Mouse (Mus musculus) midbrain, postnatal 0 days (tissue): ENCODE results near the gene Syt13. TPM values are rescaled to one million over a fixed set of nuclear protein-coding genes. Genes with fewer than 3 reads are reported as not detected.

Experiments
- ATAC-seq: fragments of 200-750 bp; cut with Nextera tagmentation; 2 replicates; pipeline ENCODE4 v1.8.0; 2017; ENCODE audit warnings: moderate number of reproducible peaks, mild to moderate bottlenecking, moderate TSS enrichment, moderate library complexity; ENCODE audit not compliant: low FRiP score
- DNase-seq: peaks from one replicate; pipeline ENCODE4 v3.0.0-alpha.2; 2015; ENCODE audit warnings: low spot score
- H3K27ac ChIP-seq: fragments of 300-500 bp; sonication (generic); 2 replicates; pipeline ENCODE4 v1.5.1; 2014; ENCODE audit warnings: low read depth, mild to moderate bottlenecking, low read length, mixed read lengths
- H3K27me3 ChIP-seq: fragments of 300-500 bp; sonication (generic); 2 replicates; pipeline ENCODE4 v1.6.1; 2014; ENCODE audit warnings: low read length, control low read depth, mixed read lengths; ENCODE audit not compliant: insufficient read depth
- H3K36me3 ChIP-seq: fragments of 300-500 bp; sonication (generic); 2 replicates; pipeline ENCODE4 v1.6.1; 2014; ENCODE audit warnings: low read length, control low read depth, mixed read lengths; ENCODE audit not compliant: insufficient read depth
- H3K4me1 ChIP-seq: fragments of 300-500 bp; sonication (generic); 2 replicates; pipeline ENCODE4 v1.6.1; 2014; ENCODE audit warnings: mild to moderate bottlenecking, control low read depth, antibody characterized with exemption, low read length, mixed read lengths; ENCODE audit not compliant: insufficient read depth
- H3K4me2 ChIP-seq: fragments of 300-500 bp; sonication (generic); 2 replicates; pipeline ENCODE4 v1.6.1; 2014; ENCODE audit warnings: low read depth, mild to moderate bottlenecking, low read length, mixed read lengths; ENCODE audit not compliant: poor library complexity, severe bottlenecking
- H3K4me3 ChIP-seq: fragments of 300-500 bp; sonication (generic); 2 replicates; pipeline ENCODE4 v1.5.1; 2014; ENCODE audit warnings: low read depth, mild to moderate bottlenecking, low read length, moderate library complexity
- H3K9ac ChIP-seq: fragments of 300-500 bp; sonication (generic); replicated peaks from 2 replicates; pipeline ENCODE4 v1.6.1; 2014; ENCODE audit warnings: mild to moderate bottlenecking, low read length, moderate library complexity, mixed read lengths; ENCODE audit not compliant: poor library complexity, severe bottlenecking
- H3K9me3 ChIP-seq: fragments of 300-500 bp; sonication (generic); 2 replicates; pipeline ENCODE4 v1.6.1; 2016; ENCODE audit warnings: low read length, control low read depth
- CTCF ChIP-seq: IDR thresholded peaks from 2 replicates; pipeline ENCODE4 v1.5.1; 2016; ENCODE audit warnings: antibody characterized with exemption, mild to moderate bottlenecking
- WGBS: fragments of 180-500 bp; shearing (Covaris S2); extraction: QIAGEN DNeasy Blood & Tissue Kit; methylation state at CpG from one replicate; pipeline ENCODE4 v1.1.7; 2014; 5-methylcytosine and 5-hydroxymethylcytosine counted together
- polyA plus RNA-seq: library from polyadenylated mRNA; unstranded; fragments of >200 nt; fragmentation: Nextera tagmentation; extraction: Ambion mirVana; gene quantifications from 2 replicates; pipeline ENCODE4 v1.2.1, GENCODE M21; 2015
- total RNA-seq: library from RNA; depleted of rRNA; stranded (reverse); fragments of >200 nt; gene quantifications from 2 replicates; pipeline ENCODE4 v1.2.3, GENCODE M21; 2014

Gene Syt13
- total and polyA plus RNA-seq, 2 experiments from 2014 or later, result 106 to 188 TPM

DNA sequence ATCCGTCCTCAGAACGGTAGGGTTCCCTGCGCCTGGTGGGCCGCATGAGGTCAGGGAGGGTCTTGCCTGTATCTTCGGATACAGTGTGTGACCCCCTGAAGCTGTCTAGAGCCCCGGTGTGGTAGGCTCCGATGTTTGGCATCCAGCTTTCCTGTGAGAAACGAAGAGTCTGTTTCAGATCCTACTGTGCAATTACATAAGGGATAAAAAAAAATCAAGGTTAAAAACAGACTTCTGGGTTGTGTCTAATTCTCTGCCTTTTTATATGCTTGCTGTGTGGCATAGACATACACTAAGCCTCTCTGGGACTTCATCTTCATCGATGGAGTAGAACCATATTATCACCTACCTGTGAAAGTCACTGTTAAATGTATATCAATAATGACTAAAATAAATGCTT, 26.1 kb downstream of the Syt13 start:
- ATAC-seq, result no peak
- Histone ChIP-seq H3K36me3 (peaks cover 28% of the 10 kb centered on the region), H3K4me3 (no peak overlapping the region), H3K9ac (no peak overlapping the region), H3K9me3 (no peaks in the 10 kb centered on the region), H3K4me1 (no peaks in the 10 kb centered on the region), H3K27me3 (no peaks in the 10 kb centered on the region), H3K27ac (no peak overlapping the region), H3K4me2 (no peak overlapping the region)
- no peak for TF ChIP-seq CTCF
- DNase-seq, result no peak
- WGBS, result 87% methylated on average over 9 of the region's 9 CpGs

DNA sequence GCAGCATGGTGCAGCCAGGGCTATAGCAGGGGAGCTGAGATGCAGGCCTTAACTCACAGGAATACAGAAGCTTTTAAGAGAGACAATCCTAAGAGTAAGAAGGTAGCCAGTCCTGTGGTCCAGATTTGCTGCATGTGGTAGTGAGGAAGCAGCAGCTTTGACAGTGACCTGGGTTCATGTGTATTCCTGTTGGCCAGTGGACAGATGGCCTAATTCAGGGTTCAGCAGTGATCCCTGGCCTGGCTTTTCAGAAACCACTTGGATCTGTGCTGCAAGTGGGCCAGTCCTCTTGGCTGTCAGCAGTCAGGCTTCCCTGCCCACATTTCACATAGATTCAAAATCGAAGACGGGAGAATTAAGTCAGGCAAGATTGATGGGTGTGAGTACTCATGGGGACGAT, 26.6 kb downstream of the Syt13 start:
- no peaks in the 10 kb centered on the region for H3K9me3 ChIP-seq
- no peak for ATAC-seq
- H3K9ac ChIP-seq, result no peak overlapping the region
- H3K4me1 ChIP-seq, result no peaks in the 10 kb centered on the region
- no peak overlapping the region for H3K4me3 ChIP-seq
- H3K27ac ChIP-seq, result no peak overlapping the region
- no peak overlapping the region for H3K4me2 ChIP-seq
- H3K36me3 ChIP-seq, result peaks cover 33% of the 10 kb centered on the region
- no peak for DNase-seq
- no peak for TF ChIP-seq CTCF
- no peaks in the 10 kb centered on the region for H3K27me3 ChIP-seq
- WGBS, result 74% methylated on average over 3 of the region's 3 CpGs

DNA sequence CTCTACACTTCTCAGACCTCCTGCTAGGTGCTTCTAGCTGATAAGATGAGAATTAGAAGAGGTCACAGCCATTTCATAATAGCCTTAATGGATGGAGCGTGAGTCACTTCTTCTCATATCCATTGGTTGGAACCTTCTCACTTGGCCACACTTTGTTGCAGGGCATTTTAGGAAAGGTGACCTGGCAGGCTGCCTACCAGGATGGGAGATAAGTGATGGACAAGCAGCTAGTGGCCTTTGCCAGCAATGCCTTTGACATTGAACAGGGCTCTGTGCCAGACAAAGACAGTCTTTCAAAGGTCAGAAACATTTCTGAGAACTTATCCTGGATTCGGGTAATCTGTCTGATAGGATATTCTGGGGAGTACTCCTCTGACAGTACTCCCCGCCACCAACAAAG, 28.5 kb downstream of the Syt13 start:
- TF ChIP-seq CTCF, result no peak
- 89% methylated on average over 3 of the region's 3 CpGs for WGBS

GRCm38 (mm10) chr2:92944356-92944755, 29.5 kb downstream of the Syt13 start:
- Histone ChIP-seq H3K4me2 (no peak overlapping the region), H3K36me3 (peaks cover 34% of the 10 kb centered on the region), H3K9ac (no peak overlapping the region), H3K9me3 (no peaks in the 10 kb centered on the region), H3K27me3 (no peaks in the 10 kb centered on the region), H3K27ac (no peak overlapping the region), H3K4me3 (no peak overlapping the region), H3K4me1 (no peaks in the 10 kb centered on the region)
- no peak for TF ChIP-seq CTCF
- DNase-seq, result no peak
- WGBS, result 86% methylated on average over 3 of the region's 3 CpGs
- ATAC-seq, result no peak

More for the DNA sequence above, 28.5 kb downstream of the Syt13 start:
- Histone ChIP-seq H3K27ac (no peak overlapping the region), H3K9me3 (no peaks in the 10 kb centered on the region), H3K36me3 (peaks cover 34% of the 10 kb centered on the region), H3K27me3 (no peaks in the 10 kb centered on the region), H3K9ac (no peak overlapping the region), H3K4me1 (no peaks in the 10 kb centered on the region), H3K4me3 (no peak overlapping the region), H3K4me2 (no peak overlapping the region)
- no peak for ATAC-seq
- no peak for DNase-seq

- H3K9me3 ChIP-seq, result no peaks in the 10 kb centered on the region
- no peak for TF ChIP-seq CTCF
- DNase-seq (no peak), ATAC-seq (no peak)
- H3K4me1 ChIP-seq, result no peaks in the 10 kb centered on the region
- no peak overlapping the region for H3K27ac ChIP-seq
- peaks cover 34% of the 10 kb centered on the region for H3K36me3 ChIP-seq
- WGBS, result 94% methylated on average over 11 of the region's 11 CpGs
- H3K27me3 ChIP-seq, result no peaks in the 10 kb centered on the region
- no peak overlapping the region for H3K4me2 ChIP-seq
- H3K9ac ChIP-seq, result no peak overlapping the region
- no peak overlapping the region for H3K4me3 ChIP-seq
These were observed 30.3 kb downstream of the Syt13 start for GRCm38 (mm10) chr2:92945125-92945746.

GRCm38 (mm10) chr2:92945824-92946598, 31.1 kb downstream of the Syt13 start:
- Histone ChIP-seq H3K9me3 (no peaks in the 10 kb centered on the region), H3K27me3 (no peaks in the 10 kb centered on the region), H3K36me3 (peaks cover 34% of the 10 kb centered on the region), H3K9ac (no peak overlapping the region), H3K4me3 (no peak overlapping the region), H3K4me2 (no peak overlapping the region), H3K4me1 (no peaks in the 10 kb centered on the region), H3K27ac (no peak overlapping the region)
- no peak for DNase-seq
- WGBS, result 93% methylated on average over 11 of the region's 11 CpGs
- ATAC-seq, result no peak
- TF ChIP-seq CTCF, result peak; percentile 24; the same call in 1 of the 2 replicates
